Mouse (Mus musculus) kidney, postnatal 14 days (tissue): Measurements from ENCODE around the gene Tmem121b.

Experiments
- DNase-seq: peaks from one replicate; pipeline ENCODE4 v3.0.0; 2022; ENCODE audit warnings: mixed read lengths

The Tmem121b gene

DNA sequence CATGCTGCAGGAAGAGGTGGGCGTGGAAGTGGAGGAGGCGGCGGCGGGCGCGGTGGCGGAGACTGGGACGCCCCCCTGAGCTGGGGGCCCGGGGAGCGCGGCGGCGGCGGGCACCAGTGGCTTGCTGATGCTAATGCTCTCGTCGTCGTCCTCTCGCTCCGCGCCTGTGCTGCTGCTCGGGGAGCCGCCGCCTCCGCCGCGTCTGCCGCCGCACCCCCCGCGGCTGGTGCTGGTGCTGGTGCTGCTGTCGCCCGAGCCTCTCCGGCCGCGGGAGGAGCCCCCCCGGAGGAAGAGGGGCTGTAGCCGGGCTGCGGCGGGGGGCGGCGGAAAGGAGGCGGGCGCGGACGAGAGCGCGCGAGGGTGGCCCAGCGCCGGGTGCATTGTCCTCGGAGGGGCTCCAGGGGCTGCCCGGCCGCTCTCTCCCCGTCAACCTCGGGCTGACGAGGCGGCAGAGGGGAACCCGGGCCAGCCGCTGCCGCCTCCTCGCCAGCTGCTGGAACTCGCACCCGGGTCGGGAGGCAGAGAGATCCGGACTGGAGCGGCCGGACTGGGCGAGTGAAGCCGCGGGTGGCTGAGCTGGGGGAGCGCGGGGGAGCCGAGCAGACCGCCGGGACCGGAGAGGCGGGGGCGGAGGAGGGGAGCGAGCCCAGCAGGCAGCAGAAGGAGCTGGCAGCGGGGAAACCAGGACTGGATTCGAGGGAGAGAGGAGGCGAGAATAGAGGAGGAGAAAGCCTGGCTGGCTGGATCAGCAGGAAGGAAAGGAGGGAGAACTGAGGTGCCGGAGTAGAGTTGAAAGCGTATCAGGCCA, at the start of gene Tmem121b:
Gene Tmem121b, minus strand, starts transcription at position 434 of the 808 bp plus-strand sequence.
- peak; percentile 68 for DNase-seq

DNA sequence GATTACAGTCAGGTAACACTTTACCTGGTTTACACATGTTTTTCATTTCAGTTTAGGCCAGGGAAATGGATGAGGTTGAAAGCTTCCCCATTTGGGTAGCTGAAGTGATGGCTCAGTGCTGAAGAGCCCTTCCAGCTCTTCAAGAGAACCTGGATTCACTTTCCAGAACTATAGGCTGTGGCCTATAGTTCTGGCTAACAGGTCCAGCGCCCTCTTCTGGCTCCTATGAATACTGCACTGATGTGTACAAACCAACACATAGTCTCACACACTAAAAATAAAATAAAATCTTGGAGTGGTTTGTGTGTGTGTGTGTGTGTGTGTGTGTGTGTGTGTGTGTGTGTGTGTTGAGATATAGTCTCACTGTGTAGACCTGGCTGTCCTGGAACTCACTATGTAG, 48.5 kb upstream of the Tmem121b start:
- DNase-seq, result no peak

DNA sequence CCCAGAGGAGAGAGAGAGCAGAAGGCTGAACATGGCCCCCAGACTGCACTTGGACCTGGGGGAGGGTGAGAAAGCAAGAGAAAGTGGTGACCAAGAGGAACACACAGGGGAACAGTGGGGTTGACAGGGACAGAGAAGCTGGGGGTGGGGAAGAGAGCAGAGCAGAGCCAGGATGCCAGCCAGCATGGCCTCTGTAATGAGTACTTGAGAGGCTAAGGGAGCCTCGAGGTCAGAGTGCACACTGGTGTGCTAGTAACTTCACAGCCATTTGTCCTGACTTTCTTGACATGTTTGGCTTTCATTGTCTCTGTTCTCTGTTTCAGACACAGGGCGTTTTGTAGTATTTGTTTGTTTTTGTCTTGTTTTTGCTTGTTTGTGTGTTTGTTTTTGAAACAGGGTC, 47.8 kb upstream of the Tmem121b start:
- DNase-seq, result no peak

DNA sequence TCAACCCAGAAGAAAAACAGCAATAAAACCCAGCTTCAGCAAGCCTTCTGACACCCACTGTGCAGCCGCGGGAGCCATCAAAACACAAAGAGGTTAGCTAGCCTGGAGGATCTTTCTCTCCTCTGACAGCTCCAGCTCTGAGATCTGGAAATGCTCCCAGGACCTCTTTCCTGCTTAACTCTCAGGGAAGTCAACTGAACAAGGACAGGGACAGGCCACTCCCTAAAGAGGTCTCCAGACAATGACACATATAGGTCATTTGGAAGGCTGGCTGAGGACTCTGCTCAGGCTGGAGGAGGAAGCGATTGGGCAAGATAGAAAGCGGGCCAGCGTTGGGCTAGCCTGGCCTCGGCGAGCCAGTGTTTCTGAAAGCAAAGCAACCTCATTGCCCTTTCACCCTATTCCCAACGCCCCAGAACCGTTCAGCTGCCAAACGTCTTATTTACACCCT, 46.2 kb upstream of the Tmem121b start:
- peak; percentile 63 for DNase-seq

DNA sequence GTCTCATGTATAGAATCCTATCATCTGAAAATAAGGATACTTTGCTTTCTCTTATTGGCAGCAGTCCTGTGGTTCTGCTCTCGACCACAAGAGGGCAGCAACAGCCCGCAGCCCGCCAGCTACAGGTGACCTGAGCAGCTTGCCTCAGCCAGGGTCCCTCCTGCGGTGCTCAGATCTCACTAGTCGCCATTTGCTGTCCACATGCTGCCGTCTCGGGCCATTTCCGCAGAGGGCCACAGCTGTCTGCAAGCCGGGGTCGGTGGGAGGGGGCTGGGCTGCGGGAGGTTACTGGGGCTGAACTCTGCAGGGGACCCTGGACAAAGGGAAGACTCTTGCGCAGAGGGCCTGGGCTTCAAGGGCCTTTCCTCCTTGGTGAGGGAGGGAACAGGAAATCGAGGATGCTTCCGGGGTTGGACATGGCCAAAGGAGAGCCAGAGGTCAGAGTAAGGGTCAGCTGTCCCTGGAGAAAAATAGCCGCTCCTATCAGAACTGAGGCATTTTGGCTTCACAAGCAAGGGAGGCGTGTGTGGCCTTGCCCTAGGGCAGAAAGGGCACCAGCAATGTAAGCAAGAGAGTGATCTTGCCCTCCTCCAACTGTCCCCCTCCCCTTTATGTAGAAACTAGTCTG, 45.6 kb upstream of the Tmem121b start:
- peak; percentile 85 for DNase-seq

DNA sequence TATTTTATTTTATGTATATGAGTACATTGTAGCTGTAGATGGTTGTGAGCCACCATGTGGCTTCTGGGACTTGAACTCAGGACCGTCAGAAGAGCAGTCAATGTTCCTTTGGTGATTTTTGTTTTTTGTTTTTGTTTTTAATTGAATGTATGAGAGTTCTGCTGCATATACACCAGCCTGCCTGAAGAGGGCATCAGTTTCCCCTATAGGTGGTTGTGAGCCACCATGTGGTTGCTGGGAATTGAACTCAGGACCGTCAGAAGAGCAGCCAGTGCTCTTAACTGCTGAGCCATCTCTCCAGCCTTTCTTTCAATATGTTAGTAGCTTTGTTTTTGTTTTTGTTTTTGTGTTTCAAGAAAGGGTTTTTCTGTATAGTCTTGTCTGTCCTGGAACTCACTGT, 42.7 kb upstream of the Tmem121b start:
- no peak for DNase-seq

DNA sequence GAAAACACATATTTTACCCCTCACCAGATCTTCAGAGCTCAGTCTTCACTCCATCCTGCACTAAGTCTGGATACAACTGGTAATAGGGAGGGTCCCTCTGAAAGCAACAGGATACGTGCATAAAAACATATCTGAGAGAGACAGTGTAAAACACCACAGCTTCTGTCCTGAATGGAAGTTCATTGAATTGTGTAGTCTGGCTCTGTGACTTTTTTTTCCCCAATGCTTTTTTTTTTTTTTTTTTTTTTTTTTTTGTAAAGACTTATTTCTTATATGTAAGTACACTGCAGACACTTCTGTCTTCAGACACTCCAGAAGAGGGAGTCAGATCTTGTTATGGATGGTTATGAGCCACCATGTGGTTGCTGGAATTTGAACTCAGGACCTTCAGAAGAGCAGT, 39.0 kb upstream of the Tmem121b start:
- no peak for DNase-seq

DNA sequence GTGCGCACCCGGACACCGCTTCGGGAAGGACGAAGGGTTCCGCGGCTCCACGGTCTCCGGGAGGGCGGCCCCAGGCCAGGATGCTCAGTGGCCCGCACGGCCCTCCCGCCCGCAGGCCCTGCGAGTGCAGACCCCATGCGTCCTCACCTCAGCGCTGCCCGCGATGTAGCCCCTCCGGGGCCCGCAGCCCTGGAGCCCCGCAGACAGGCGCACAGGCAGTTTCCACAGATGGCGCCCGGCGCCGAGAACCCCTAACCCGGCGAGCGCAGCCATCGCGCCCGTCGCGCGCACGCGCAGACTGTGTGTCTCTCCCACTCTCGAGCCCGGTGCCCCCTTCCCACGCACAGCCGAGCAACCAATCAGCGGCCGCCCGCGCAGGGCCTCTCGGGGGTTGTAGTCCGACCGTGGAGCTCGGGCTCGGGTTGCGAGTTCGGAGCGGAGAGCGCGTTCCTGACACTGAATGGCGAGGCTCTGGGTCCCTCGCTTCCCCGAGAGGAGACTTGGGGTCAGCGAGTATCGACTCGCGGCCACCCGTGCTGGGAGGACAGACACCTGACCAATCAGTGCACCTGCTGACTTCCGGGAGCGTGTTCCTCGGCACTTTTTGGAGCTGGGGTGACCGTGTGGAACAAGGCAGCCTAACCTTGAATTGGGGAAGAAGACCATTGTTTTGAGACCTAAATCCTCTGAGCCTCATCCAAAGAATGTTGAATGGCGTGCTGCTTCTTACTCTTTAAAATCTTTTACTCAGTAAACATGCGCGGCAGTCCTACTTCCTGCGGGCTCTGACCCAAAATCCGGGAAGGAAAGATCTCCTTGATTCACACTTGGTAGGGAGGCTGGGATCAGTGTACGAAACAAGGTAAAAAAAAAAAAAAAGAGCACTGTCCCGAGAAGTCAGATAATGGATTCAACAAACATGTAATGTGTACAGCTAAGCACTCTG, 37.7 kb upstream of the Tmem121b start, which contains the start of gene Hdhd5:
Gene Hdhd5, minus strand, starts transcription at position 300 of the 946 bp plus-strand sequence.
- peak; percentile 95 for DNase-seq

DNA sequence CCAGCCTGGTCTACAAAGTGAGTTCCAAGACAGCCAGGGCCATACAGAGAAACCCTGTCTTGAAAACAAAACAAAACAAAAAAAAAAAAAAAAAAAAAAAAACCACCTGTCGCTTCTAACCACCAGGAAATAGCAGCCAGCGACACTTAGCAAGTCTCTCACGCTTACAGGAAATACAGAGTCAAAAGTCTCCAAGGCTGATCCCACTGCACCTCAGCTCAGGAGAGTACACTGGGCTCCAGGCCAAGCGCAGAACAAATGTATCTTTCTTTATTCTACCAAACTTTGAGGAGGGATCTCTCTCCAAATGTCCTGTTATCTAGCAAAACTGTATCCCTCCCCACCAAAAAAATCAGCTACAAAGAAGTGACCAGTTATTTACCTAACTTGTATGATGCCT, 35.5 kb upstream of the Tmem121b start:
- peak; percentile 7 for DNase-seq

DNA sequence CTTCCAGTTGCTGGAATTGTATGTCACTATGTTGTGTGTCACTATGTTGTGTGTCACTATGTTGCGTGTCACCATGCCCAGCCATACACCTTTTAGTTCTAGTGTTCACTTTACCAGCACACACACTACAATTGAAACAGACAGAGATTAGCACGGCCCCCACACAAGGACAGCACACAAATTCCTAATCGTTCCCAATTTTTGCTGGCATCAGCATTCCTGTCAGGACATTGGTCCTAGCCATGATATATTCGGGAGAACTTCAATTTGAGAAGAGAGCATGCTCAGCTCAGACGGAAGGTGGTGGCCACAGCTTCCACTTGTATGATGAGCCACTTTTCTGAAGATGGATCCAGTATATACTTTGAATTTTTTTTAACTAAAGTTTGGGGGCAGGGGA, 31.2 kb upstream of the Tmem121b start:
- no peak for DNase-seq

DNA sequence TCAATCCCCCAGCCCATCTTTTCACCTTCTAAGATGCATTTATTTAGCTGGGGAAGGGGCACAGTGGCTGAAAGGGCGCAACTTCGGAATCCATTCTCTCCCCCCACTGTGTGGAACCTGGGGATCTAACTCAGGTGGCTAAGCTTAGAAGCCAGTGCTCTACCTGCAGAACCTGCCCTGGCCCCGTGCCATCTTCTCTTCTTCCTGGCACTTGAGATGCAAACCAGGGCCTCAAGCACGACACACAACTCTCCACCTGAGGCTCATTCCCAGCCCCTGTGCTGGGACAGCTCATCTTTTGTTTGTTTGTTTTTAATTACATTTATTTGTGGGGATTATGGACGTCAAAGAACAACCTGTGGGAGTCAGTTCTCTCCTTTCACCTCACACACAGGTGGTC, 26.0 kb upstream of the Tmem121b start:
- no peak for DNase-seq

DNA sequence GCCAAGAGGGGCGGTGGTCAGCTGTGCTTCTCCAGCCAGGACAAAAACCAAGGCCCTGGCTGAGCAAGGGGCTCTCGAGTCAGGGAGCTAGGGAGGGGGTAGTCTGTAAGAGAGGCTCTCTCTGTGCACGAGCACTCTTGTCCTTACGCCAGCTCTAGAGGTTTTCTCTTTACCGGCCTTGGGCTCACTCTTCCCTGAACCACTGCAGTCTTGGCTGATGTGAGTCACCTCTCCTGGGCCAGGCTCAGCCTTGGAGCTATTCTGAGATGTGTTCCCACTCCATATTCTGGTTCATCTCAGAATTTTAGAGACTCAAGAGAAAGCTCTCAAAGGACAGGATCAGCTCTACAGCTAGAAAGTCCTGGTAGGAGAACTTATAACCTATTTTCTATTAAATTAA, 23.7 kb upstream of the Tmem121b start:
- no peak for DNase-seq

DNA sequence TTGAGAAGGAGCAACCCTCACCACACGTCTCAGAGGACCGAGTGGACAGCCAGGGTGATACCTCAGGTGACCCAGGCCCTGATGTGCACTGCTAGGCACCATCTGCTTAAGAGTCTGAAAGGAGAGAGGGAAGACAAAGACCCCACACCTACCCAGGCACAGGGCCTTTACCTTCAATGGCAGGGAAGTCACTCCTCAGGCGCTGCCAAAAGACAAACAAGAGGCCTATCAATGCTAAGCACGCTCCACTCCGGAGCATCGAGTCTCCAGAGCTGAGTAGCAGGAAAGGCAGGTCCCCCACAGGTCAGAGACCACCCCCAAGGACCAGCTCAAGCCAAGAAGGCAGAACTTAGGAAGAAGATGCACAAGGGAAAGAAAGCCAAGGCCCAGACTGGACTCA, 23.3 kb upstream of the Tmem121b start:
- DNase-seq, result no peak

DNA sequence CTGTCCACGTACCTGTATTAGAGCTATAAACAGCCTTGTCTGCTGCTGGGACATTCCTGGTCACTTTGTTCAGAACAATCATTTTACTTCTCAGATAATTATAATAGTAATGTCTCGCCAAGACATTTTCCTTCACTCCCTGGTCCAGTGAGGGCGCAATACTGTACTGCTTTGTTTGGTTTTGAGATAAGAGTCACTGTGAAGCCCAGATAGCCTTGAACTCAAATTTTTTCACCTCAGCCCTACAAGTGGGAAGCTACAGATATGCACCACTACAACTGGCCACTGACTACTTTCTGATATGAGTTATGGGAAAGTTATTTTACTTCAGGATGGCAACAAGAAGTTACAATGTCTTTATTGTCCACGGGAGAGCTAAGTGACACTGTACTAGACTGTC, 22.8 kb upstream of the Tmem121b start:
- DNase-seq, result no peak

DNA sequence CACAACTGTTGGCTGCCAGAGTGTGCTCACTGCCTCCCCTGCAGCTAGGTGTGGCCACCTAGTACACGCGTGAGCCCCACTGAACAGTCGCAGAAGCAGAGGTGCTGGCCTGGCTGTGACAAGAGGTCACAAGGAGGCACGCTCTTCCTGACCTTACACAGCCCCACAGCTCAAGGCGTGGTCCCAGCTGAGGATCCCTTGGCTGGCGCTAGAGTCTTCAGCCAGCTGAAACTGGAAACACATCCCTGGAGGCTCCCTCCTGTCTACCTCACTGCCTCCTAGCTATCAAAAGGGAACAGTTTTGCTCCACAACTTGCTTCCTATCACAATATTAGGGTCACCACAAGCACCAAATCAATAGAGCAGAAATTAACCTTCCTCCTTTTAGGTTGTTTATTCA, 17.6 kb upstream of the Tmem121b start:
- no peak for DNase-seq

DNA sequence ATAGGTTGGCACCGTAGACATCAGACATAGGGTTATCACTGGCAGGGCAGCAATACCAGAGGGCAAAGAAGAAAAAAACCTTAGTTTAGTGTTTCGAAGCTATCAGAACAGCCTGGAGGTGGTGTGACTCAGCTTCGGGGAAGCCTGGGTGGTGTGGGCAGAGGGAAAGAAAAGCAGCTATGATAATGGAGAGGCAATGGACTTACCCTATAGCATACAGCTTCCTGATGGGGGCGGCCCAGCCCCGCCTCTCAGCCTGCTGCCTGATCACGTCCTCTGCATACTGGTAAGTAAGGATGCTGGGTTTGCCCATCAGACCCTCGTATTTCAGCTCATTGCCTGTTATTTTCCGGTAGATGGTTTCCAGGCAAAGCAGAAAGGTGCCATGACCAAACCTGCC, 16.8 kb upstream of the Tmem121b start:
- DNase-seq, result no peak

DNA sequence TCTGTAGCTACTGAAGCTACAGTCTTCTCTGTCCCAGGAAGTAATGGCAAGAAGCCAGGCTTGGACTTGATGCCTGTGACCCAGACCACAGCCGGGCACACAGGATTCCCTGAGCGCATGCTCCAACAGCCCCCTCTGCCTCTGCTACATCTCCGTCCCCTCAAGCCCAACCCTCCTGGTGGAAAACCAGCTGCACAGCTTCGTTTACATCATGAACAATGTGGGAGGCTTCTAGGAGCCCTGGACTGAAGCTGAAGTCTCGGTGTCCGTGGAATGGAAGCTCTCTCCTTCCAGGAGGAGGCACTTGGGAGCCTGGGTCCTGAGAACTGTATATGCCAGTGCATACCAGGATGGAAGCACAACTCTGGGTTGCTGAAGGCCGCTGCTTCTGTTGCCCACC, 16.4 kb upstream of the Tmem121b start:
- DNase-seq, result no peak

DNA sequence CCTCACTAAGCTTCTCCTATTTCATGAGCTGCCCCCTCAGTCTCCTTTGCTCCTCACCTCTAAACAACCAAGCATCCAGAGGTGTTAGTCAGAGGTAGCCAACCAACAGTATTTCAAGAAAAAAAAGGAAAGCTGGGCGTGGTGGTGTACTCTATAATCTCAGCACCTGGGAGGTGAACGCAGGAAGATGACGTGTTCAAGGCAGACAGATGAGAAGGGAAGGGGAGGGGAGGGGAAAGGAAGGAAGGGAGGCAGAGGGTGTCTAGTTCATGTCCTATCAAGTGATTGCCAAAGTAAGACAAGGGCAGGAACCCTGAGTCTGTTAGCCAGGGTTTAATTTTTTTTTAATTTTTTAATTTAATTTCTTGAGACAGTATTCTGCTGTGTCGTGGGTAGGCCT, 15.0 kb upstream of the Tmem121b start:
- DNase-seq, result no peak

DNA sequence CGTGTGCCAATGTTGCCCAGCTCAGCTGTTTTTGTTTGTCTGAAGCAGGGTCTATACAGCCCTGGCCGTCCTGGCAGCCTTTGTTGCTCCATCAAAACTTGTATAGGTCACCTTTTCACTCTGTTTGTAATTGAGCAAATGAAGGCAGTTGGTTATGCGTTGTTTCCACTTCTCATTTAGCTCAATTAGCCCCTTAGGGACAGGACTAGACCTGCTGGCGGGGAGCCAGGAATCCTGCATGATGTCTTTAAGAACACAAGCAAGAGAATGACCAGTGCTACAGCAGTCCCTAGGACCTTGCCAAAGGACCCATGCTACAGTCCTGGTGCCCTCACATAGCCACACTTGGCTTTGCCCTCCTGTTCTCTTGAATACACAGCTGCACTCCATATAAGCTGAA, 11.9 kb upstream of the Tmem121b start:
- no peak for DNase-seq

DNA sequence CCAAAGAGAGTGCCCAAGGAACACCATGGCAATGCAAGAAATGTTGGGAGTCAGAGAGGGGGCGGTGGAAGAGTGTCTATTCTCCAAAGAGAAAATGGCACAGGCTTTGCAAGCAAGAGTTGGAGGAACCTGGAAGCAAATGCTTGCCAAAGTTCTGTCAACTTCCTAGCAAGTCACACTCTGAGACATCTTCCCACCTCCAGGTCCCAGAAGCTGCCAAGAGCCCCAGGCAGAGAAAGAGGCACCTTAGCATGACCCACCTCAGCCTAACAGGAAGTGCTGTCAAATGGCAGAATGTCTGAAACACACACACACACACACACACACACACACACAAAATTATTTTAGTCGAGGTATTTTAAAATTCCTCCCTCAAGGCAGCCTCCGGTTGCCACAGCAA, 10.4 kb upstream of the Tmem121b start:
- no peak for DNase-seq

DNA sequence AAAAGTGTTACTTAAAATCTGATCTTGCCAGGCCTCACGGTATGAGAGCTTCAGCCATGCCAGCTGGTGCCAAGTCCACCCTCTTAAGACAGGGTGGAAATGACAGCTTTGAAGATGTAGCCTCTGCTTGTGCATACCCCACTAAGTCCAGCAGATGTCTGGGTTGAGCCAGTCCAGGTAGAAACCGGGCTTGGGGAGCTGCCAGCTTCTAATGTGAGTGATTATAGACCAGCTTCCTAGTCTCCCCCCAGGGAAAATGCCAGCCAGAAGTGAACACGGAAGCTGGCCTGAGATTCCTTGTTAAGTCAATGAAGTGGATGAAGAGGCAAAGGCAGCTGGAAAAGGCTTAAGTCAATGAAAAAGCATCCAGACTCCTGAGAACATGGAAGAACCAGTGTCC, 2.9 kb upstream of the Tmem121b start:
- no peak for DNase-seq

DNA sequence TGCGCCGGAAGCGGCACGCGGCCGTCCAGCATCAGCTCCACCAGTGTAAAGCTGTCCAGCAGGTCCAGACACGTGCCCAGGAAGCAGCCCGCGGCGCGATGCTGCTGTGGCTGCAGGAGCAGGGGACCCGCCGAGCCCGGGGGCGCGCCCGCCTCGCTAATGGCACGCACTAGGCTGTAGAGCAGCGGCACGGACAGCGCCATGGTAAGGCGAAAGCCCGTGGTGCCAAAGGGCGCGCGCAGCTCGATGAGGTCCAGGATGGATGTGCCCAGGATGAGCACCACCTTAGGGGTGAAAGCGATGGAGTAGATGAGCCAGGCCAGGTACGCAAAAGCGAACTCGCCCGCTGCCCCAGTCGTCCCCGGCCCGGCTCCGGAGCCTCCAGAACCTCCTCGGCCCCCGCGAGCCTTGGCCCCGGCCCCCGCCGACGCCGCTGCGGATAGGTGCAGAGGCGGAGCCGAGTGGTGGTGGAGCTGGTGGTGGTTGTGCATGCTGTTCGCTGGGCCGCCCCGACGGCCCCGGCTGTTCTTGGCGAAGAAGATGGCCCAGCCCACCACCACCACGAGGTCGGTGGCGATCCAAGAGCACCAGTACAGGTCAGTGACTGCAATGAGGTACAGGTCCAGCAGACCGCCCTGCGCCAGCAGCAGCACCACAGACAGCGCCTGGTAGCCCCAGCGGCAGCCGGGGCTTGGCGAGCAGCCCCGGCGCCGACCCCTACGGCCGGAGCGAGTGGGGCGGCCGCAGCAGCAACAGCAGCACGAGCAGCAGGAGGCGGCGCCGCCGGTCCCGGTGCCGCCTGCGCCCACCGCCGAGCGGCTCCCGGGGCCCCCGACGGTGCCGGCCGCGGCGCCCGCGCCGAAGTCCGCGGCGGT, 871 bp downstream of the Tmem121b start:
- peak; percentile 38 for DNase-seq
